Mouse (Mus musculus) embryo, embryonic 11.5 days (tissue): Measurements from ENCODE around the gene Olfr901.
"Not testable (repeated sequence)": the region's sequence is repeated elsewhere in the genome, so short reads cannot be mapped to it uniquely, and the experiment has no call there.

ENCODE experiments used
- DNase-seq: peaks from one replicate; pipeline ENCODE4 v3.0.0-alpha.2; 2012; ENCODE audit warnings: low read depth, low spot score

Olfr901 gene

GRCm38 (mm10) chr9:38429155-38429554 lies at the start of gene Olfr901:
Olfr901 (plus strand) TSS chr9:38429455.
- DNase-seq: no peak

DNA sequence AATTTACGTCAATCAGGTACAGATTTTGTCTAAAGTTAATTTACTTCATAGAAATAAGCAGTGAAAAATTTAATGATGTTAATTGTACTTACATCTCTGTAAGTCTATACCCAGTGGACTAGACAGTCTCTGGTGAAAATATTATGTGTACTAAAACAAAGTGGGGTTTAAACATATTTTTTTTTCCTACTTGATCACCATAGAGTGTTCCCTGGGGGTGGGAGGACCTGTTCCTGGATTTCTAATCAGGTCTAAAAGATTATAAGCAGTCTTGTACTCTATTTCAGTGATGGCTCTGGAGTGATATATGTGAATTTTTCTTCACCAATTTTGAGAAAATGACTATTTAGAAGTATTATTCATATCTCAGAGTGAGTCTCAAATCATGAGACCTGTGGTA lies 27.9 kb upstream of the Olfr901 start, which contains the start of gene Olfr147:
Gene Olfr147, plus strand, starts transcription at position 301 of the 400 bp plus-strand sequence.
- no peak for DNase-seq

- DNase-seq: not testable (repeated sequence)
Observed at GRCm38 (mm10) chr9:38407502-38407901, 21.8 kb upstream of the Olfr901 start.

- not testable (repeated sequence) for DNase-seq
Observed at GRCm38 (mm10) chr9:38413502-38413901, 15.8 kb upstream of the Olfr901 start.

DNA sequence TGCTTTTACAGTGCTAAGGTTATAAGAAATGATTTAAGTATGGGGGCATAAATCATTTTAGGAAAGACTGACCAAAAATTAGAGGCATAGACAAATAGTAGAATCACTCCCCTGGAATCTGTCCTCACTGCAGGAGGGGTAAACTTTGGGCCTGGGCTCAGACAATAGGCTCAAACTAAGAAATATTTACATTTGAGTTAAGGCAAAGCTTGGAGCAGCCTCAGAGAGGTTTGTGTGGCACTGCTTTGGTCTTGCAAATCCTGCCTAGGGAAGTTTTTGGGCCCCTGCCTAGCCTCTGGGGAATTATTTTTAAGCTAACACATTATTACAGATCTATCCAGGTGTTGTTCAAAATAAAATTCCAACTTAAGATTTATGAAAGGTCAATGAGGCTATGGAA lies 5.5 kb upstream of the Olfr901 start:
- DNase-seq: no peak

DNA sequence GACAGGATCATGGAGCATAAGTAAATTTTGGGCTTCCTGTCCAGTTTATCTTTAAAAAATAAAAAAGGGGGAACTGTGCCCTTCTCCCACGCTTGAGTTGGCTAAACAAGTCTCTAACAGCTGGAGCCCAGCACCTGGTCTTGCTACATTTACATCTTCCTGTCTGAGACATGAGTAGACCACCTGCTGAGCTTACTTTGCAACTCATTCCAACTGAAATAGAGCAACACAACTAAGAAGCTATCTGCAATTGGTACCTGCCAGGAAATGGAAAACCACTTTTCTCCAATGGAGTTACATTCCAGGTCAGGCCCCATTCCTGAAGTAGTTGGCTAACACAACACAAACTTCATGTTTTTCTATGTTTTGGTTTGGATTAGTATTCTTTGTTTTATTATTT lies 2.2 kb upstream of the Olfr901 start:
- no peak for DNase-seq

GRCm38 (mm10) chr9:38447352-38447751 lies 18.1 kb downstream of the Olfr901 start, which contains the start of gene Olfr902:
Olfr902 (plus strand) TSS chr9:38447652.
- DNase-seq: no peak

- no peak for DNase-seq
Observed at GRCm38 (mm10) chr9:38462844-38463243, 33.6 kb downstream of the Olfr901 start, which contains the start of gene Olfr904. Olfr904 (plus strand) TSS chr9:38463144.

DNA sequence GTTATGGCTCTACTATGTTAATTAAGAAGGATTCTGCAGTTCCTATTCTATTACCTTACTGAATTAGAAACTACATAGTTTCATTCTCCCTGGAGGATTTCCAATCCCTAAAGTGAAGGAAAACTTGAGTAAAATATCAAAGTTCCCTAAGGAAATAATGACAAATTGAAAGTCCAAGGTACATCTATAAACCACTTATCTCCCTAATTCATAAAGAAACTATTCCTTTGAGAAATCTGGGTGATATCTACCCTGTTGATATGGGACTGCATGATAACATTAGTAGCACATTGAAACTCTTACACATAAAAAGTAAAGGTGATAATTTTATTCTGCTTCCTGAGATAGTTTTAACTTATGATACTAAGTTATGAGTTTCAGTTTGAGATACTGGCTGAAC lies 41.6 kb downstream of the Olfr901 start, which contains the start of gene Olfr905:
Gene Olfr905, plus strand, starts transcription at position 301 of the 400 bp plus-strand sequence.
- DNase-seq: no peak
